Mouse (Mus musculus): ENCODE data around the gene Entpd2.

The Entpd2 gene

DNA sequence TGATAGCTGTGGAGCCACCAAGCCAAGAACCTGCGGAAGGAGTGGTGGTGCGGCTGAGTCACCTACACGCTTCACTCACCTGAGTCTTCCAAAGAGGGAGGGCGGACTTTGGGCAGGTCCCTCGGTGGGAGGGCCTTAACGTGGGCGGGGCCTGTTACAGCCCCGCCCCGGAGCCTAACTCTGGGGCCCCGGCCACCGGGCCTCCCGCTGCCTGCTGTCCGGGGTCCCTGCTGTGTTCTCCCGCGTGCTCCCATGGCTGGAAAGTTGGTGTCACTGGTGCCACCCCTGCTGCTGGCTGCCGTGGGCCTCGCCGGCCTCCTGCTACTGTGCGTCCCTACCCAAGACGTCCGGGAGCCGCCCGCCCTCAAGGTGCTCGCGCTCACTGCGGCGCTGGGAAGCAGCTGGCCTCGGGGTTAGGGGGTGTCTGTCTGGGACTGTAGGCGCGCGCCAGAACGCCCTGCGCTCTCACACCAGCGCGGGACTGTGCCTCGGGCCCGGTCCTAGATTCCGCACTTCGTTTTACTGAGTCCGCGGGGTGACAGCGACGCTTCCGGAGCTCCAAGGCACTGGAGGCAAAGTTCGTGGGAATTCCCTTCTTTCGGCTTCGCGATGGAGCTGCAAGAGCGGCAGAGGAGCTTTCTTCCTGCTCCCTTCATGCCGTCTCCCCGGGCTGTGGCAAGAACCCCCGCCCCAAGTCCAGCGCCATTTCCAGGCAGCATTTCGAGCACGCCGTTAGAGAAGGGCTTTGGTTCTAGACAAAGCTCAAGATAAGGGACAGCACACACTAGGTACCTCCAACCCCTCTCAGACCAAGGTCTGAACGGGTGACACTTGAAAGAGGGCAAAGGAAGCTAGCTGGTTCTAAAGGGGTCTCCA, at the start of gene Entpd2:
Entpd2 (plus strand) TSS at position 154 of the 876 bp plus-strand sequence.
- ATAC-seq (ENCODE audit: insufficient number of reproducible peaks, low FRiP score, low TSS enrichment), result no peak

DNA sequence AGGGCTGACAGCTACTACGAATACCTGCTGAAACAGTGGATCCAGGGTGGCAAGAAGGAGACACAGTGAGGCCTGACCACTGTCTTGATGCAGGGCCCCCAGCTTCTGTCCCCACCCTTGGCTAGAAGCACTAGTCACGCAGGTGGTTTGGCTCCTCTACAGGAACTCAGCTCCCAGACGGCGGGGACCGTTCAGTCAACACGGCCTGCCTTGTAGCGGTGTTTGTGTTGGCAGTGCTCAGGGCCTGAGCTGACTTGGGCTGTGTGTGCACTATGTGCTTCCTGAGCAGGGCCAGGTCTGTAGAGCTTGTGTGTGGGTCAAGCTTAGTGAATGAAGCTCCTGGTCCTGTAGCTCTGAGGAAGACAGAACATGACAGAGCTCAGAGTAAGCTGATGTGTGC, 47.5 kb upstream of the Entpd2 start:
- ATAC-seq (ENCODE audit: insufficient number of reproducible peaks, low FRiP score, low TSS enrichment), result no peak

DNA sequence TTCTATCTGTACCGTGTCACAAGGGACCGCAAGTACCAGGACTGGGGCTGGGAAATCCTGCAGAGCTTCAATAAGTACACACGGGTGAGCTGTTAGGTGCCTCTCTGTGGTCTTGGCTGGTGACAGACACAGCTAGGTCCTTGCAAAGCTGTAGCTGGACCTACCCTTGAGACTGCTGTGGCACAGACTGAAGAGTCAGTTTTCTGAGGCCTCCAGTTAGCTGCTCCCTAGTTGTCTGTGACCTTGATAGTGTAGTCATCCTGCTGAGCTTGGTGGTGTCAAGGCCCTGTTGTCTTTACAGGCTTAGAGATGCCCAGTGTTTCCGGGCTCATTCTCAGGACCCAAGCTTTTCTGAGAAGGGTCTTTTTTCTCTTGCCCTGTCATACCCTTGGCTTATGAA, 46.2 kb upstream of the Entpd2 start:
- no peak for ATAC-seq (ENCODE audit: insufficient number of reproducible peaks, low FRiP score, low TSS enrichment)

DNA sequence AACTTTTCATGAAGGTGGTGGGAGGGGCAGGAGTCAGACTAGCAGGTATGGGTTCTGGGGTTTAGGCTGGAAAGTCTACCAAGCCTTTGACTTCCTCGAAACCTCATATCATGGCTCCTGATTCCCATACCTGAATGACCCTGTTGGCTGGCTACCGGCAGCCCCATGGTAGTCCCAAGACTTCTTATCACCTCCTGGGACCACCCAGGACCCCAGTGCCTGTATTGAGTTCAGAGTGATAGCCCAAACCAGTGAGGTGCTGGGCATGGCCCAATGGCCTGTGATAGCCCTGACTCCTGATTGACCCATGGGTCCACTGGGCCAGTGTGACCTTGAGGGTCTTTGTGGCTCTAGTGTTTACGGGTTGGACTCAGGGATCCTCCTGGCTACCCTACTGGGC, 45.0 kb upstream of the Entpd2 start:
- ATAC-seq (ENCODE audit: insufficient number of reproducible peaks, low FRiP score, low TSS enrichment), result no peak

DNA sequence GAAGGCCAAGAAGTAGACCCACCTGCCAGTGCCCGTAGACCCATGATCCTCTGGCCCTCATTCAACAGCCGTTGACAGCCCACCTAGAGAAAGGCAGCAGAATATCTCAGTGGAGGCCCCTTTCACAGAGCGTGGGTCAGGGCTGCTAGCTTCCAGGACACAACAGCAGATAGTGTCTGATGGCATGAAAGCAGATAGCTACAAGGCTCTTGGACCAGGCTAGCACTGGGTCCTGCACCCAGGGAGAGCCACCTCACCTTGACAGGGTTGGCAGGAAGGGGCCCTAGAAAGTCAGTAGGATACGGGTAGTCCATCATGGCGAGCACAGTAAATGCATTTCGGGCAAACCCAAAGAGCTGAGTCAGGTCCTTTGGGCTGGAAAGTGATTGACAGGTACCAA, 41.5 kb upstream of the Entpd2 start:
- no peak for ATAC-seq (ENCODE audit: insufficient number of reproducible peaks, low FRiP score, low TSS enrichment)

DNA sequence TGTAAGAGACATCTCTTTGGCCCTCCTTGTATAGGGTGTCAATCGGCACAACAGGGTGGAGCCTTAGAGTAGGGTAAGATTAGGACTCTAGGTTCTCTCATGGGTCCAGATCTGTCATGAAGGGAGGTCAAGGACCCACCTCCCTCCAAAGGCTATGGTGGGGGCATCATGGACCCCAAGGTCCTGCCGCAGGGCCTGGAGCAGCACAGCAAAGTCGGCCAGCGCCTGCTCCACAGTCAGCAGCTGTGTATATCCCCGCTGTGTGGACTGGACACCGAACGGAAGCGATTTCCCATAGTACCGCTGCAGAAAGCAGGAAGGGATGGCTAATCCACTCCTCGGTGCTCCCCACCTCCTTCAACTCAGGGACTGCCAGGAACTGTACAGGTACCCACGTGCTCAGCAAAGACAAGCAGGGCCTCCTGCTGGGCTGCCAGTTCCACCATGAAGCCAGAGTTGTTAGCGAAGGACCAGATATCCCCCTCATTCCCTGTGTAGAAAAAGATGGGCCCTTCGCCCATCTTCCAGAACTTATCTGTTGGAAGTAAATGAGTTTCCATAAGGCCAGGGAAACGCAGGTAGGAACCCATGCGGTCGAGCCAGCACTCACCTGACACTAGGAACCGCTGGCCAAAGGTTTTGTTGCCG, 40.1 kb upstream of the Entpd2 start:
- ATAC-seq (ENCODE audit: insufficient number of reproducible peaks, low FRiP score, low TSS enrichment), result no peak

DNA sequence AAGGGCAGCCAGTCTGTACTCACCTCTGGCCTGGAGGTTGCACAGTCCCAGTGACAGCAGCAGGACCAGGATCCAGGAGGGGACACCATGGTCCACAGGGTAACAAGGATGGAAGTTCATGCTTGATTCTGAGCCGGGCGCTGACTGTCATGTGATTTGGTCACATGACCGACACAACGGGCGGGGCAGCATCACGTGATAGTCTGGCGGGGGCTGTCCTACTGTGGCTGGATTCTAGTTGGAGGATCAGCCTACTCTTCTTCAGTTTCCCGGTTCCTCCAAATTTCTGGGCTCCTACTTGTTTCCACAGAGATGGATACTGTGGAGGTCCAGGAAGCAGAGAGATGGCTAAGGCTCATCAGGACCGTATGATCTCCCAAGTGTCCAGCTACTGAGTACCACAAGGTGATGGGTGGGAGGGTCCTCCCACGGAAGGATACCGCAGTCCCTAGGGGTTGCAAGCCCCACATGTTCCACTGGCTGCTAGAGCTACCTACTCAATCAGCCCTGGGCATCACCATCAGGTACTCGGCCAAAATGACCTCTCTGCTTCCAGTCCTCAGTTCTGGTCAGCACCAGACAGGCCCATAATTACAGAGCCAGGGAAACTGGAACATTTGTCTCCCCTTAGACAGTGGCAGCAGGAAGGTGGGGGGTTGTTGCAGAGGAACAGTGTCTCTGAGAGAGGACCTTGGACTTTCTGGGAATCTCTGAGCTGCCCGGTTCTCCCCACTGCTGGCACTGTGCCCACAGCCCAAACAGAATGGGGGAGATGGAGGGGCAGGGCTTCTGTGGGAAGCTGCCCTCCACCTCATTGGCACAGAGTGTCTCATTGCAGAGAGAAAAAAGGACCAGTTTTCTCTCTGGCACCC, 39.2 kb upstream of the Entpd2 start, which contains the start of gene Dpp7:
Dpp7 (minus strand) TSS at position 152 of the 872 bp plus-strand sequence.
- ATAC-seq (ENCODE audit: insufficient number of reproducible peaks, low FRiP score, low TSS enrichment), result peak; percentile 71; the same call in 1 of the 2 replicates

DNA sequence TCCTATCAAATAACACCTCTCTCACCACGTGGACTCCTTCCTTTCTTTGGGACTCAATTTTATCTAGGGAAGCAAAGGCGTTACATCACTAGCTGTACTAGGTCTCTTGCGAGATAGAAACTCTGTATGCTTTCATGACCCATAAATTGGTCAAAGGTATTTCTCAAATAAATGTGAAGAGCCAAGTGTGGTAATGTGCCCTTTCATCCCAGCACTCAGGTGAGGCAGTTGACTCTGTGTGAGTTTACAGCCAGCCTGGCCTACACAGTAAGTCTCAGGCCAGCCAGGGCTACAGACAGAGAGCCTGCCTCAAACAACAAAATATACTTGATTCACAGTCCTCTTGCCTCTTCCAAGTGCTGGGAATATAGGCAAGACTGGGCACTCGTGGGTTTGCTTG, 35.8 kb upstream of the Entpd2 start:
- no peak for ATAC-seq (ENCODE audit: insufficient number of reproducible peaks, low FRiP score, low TSS enrichment)

DNA sequence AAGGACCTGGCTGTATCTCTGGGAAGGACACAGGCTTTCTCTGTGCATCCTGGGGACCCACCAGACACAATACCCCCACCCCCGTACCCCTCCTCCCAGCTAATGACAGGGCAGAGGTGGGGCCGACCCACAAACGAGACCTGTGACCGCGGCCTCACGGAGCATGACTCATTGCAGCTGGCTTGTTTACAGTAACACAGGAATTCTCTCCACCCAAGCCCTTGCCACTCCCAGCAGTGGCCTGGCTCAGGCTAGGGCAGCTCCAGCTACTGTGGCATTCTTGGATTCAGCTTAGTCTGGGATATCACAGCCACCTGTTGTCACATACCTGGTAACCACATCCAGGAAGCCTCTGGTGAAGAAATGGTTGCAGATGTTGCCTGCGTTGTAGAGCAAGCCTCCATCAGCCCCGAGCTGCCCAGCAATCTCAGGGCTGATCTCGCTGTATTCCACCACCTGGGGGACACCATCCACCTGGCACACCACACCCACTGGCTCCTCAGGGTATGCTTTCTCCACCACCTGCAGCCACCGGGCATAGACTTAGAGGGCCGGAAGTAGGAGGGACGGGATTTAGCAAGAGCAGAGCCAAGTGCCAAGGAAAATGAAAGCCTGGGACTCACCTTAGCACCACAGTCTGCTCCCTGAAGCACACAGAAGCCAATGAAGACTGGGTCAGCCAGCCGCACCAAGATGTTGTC, 32.0 kb upstream of the Entpd2 start:
- ATAC-seq (ENCODE audit: insufficient number of reproducible peaks, low FRiP score, low TSS enrichment), result no peak

DNA sequence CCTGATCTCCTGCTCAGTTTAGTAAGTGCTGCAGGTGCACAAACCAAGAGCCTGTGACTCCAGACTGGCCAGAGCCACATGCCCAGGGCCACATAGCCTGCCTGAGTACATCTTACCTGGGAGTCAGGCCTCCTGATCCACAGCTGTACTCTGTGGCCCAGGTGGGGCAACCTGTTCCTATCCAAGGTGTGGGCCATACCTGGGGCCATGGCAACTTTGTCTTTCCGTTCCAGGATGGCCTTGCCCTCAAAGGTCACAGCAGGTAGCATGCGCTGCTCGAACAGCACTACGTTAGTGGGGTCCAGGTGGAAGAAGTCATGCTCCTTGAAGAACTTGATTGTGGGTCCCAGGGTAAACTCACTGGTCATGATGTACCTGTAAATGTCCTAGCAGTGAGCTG, 31.4 kb upstream of the Entpd2 start:
- no peak for ATAC-seq (ENCODE audit: insufficient number of reproducible peaks, low FRiP score, low TSS enrichment)

DNA sequence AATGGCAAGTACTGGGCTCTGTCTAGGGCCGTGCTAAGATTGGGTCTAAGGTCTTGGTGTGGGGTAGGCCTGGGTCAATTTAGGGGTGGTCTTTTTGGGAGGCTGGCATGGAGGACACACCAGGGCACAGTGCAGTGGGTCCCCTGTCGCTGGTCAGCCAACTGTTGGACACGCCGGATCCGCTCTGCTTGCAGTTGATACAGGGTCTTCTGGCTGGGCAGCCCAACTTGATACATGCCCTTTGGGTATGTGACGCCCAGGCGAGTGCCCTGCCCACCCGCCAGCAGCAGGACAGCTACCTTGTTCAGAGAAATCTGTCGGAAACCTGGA, 30.9 kb upstream of the Entpd2 start:
- no peak for ATAC-seq (ENCODE audit: insufficient number of reproducible peaks, low FRiP score, low TSS enrichment)

DNA sequence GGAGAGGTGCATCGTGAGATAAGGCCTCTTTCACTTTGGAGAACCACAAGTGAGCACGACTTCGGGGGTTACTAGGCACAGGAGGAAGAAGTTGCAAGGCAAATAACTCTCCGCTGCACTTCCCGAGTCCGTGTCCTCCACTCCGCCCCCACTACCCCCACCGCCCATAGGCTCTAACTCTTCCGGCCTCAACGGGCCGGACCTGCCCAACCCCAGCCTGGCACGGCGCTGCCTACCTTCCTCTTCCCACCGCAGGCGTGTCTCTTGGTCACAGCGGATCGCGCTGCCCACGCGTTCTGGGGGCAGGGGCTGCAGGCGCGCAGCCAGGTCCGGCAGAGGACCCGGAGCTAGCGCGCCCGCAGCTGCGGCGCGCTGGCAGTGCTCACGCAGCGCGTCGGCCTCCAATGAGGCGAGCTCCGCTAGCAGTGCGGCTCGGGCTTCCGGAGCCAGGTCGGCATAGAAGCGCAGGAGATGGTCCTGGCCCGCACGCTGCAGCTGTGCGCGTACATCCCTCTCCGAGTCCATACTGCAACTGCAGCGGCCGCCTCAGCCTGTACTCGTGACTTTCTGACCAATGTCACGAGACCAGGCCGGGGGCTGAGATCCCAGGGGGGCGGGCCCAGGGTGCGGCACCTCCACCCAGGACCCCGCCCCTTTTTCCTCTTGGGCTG, 30.4 kb upstream of the Entpd2 start, which contains the start of gene Uap1l1:
Uap1l1 (minus strand) TSS at position 592 of the 671 bp plus-strand sequence.
- ATAC-seq (ENCODE audit: insufficient number of reproducible peaks, low FRiP score, low TSS enrichment), result no peak

DNA sequence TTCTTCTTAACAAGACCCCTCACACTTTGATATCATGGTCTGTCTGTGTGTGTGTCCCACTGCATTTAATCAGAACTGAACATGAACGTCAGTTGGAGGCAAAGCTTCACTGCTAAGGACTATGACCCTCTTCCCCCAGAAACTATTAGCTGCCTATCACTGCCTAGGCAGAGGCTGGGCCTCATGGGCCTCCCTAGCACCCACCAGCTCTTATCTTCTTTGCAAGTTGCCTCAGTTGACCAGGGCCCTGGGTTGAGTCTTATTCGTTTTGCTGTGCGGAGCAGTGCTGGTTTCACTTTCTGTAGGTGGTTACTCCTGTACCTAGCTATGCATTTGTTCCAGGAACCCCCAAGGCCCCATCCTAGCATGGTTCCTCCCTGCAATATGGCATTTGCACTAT, 25.7 kb upstream of the Entpd2 start:
- ATAC-seq (ENCODE audit: insufficient number of reproducible peaks, low FRiP score, low TSS enrichment), result no peak

DNA sequence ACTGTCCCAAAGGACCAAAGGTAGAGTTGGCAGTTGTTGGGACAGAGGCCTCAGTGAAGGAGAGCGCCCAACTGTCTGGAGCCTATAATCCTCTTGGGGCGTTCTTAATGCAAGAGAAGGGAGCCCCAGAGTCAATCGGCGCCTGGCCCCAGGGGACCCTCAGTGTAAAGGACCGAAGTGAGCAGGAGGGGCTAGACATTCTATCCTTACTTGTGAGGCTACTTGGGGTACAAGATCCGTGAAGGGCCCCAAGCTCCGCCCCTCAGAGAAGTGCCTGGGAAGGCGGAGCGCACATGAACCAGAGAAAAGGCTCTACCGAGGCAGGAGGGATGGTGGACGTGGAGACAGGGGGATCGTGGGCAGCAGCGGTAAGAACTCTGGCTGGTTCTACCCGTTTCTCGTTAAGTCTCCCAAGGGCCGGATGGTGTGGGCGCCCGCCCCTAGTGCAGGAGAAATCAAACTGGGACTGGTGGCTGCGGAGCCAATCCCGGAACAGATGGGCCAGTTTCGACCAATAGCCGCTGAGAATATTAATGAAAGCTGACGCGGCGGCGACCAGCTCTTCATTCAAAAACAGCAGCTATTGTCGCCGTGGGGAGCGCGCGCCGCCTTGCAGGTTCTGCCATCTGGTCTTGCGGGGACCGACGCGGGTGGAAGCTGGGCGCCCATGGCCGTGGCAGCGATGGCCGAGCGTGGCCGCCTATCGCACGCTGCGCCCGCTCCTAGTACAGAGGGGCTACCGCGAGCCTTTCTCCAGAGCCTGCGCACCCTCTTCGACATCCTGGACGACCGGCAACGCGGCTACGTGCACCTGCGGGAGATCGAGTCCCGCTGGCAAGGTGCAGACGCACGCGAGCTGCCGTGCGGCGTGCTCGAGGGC, 23.7 kb upstream of the Entpd2 start, which contains the start of gene Sapcd2:
Sapcd2 (plus strand) TSS at position 558 of the 880 bp plus-strand sequence.
- peak; percentile 94 for ATAC-seq (ENCODE audit: insufficient number of reproducible peaks, low FRiP score, low TSS enrichment)

DNA sequence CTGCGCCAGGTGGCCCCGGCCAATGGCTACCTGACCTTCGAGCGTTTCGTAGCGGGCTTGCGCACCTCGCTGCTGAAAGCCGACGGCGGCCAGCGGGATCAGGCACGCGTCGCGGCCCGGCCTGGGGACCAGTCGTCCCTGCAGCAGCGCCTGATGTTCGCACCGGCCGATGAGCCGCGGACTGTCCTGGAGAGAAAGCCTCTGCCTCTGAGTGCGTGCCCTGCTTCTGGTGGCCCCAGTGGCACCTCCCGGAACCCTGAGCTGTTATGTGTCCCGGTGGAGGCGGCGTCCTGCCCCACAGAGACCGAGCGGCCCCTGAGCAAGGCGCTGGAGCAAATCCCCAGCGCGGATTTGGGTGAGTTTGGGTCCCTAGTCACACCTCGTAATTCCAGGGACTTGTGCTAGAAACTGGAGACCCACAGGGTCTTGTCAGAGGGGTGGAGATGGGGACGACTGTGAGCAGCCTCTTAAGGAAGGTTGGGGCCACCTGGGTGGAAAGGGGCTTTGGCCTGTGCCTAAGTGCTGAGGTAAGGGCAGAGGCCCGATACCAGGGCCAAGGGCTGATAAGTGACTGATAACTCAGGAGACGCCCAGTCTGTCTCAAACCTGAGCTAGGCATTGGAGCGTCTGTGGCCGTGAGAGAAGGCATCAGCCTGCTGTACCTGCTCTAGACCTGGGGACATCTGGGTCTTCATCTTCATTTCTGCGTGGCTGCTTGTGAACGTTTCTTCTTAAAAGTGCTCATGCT, 22.9 kb upstream of the Entpd2 start:
- ATAC-seq (ENCODE audit: insufficient number of reproducible peaks, low FRiP score, low TSS enrichment), result no peak

DNA sequence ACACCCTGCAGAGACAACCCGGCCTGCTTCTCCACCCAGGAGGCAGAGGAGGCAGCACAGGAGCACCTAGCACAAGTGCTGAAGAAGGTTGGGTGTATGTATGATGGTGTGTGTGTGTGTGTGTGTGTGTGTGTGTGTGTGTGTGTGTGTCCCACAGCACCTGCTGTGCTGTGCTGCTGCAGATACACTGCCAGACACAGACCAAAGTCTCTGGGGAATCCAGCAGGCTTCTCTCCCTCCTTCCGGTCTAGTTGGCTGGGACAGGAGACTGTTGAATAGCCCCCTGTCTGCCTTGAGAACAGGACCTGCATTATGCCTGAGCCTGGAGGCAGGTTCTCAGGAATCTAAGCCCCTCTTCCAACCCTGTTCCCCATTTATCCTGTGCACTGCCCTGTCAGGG, 22.2 kb upstream of the Entpd2 start:
- no peak for ATAC-seq (ENCODE audit: insufficient number of reproducible peaks, low FRiP score, low TSS enrichment)

DNA sequence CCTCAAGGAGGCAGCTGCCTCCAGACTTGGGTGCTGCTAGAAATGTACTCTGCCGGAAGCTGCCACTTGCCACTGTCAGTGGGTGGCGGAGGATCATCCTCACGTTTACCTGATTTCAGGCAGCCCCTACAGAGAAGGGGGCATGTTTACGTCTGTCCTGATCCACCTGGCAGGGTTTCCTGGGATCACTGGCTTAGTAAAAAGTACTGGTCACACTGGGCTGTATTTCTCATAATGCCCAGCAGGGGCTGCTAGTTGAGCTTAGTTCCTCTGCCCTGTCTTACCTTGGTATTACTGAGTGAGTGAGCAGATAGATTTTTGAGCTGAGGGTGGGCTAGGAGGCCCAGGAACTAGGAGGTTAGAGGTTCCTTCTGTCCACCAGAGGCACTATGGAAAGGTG, 19.1 kb upstream of the Entpd2 start:
- ATAC-seq (ENCODE audit: insufficient number of reproducible peaks, low FRiP score, low TSS enrichment), result no peak

DNA sequence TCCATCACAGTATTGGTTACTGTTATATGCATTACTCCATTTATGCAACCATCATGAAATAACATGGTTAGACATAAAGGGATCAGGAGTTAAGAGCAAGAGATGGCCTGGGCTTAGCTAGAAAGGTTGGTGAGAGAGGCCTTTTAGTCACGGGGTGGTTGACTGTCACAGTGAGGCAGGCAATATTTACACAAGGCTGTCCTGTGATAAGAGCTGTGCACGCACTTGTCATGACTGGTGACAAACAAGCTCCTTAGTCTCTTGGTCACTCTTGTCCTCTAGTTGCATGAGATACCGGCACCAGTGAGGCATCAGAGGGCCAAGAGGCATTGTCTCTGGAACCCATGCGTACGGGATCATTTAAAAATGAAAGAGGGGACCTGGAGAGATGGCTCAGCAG, 11.2 kb upstream of the Entpd2 start:
- ATAC-seq (ENCODE audit: insufficient number of reproducible peaks, low FRiP score, low TSS enrichment), result no peak

Measured in cerebellum, adult (tissue).